Mouse (Mus musculus) liver, embryonic 16.5 days (tissue): ENCODE results near the gene Abhd8. TPM values are rescaled to one million over a fixed set of nuclear protein-coding genes. Genes with fewer than 3 reads are reported as not detected.
A peak's percentile ranks its signal among the peaks of the same experiment; 100 is the strongest.

Experiments
- ATAC-seq: fragments of 200-750 bp; cut with Nextera tagmentation; 2 replicates; pipeline ENCODE4 v1.8.0; 2017; ENCODE audit warnings: low read depth, mild to moderate bottlenecking, moderate number of reproducible peaks, moderate library complexity
- H3K27ac ChIP-seq: fragments of 300-500 bp; sonication (generic); 2 replicates; pipeline ENCODE4 v1.5.1; 2014; ENCODE audit warnings: mild to moderate bottlenecking, low read length
- H3K27me3 ChIP-seq: fragments of 300-500 bp; sonication (generic); 2 replicates; pipeline ENCODE4 v1.6.1; 2014; ENCODE audit warnings: low read depth, low read length, mixed read lengths; ENCODE audit not compliant: control insufficient read depth, insufficient read depth
- H3K36me3 ChIP-seq: fragments of 300-500 bp; sonication (generic); 2 replicates; pipeline ENCODE4 v1.6.1; 2014; ENCODE audit warnings: mild to moderate bottlenecking; ENCODE audit not compliant: control insufficient read depth, insufficient read depth
- H3K4me1 ChIP-seq: fragments of 300-500 bp; sonication (generic); 2 replicates; pipeline ENCODE4 v1.6.1; 2014; ENCODE audit warnings: low read depth, low read length, mixed read lengths; ENCODE audit not compliant: control insufficient read depth
- H3K4me2 ChIP-seq: fragments of 300-500 bp; sonication (generic); 2 replicates; pipeline ENCODE4 v1.6.1; 2014; ENCODE audit warnings: low read depth, low read length, mixed read lengths
- H3K4me3 ChIP-seq: fragments of 300-500 bp; sonication (generic); 2 replicates; pipeline ENCODE4 v1.5.1; 2014; ENCODE audit warnings: low read depth, mild to moderate bottlenecking, low read length
- H3K9ac ChIP-seq: fragments of 300-500 bp; sonication (generic); 2 replicates; pipeline ENCODE4 v1.6.1; 2014; ENCODE audit warnings: low read depth, low read length
- H3K9me3 ChIP-seq: fragments of 300-500 bp; sonication (generic); replicated peaks from 2 replicates; pipeline ENCODE4 v1.6.1; 2016; ENCODE audit warnings: low read length; ENCODE audit not compliant: control insufficient read depth
- WGBS: fragments of 180-500 bp; shearing (Covaris S2); extraction: QIAGEN DNeasy Blood & Tissue Kit; methylation state at CpG from one replicate; pipeline ENCODE4 v1.1.7; 2014; ENCODE audit not compliant: insufficient replicate concordance; 5-methylcytosine and 5-hydroxymethylcytosine counted together
- polyA plus RNA-seq: library from polyadenylated mRNA; unstranded; fragments of >200 nt; fragmentation: Nextera tagmentation; extraction: Ambion mirVana; gene quantifications from 2 replicates; pipeline ENCODE4 v1.2.1, GENCODE M21; 2015

Gene Abhd8
- polyA plus RNA-seq, 1 experiment from 2014 or later: 5.0 TPM

DNA sequence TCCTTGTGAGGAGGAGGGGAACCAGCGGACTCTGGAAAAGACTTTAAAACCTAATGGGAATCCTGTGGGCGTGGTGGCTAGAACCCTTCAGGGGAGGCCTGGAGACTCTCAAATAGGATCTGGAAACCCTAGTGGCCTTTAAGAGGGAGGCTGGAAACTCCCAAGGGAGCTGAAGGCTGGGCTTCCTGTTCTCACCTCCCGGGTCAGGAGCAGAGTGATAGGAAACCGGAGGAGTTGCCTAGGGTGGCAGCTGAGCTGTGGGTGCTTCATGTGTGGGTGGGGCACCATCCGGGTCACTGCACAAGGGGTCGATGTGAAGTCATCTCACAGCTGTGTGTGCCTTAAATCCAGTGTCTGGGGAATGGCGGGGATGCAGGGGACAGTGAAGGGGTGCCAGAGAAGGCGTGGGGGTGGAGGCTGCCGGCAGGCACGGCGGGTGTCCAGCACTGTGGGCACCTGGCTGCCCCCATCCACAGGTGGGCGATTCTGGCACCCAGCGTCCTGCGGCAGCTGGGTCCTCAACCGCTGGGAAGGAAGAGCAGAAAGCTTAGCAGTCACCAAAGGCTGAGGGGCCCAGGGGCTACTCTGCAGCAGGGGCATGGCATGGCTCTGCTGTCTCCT is 34.5 kb upstream of the Abhd8 start:
- H3K4me1 ChIP-seq: no peaks in the 10 kb centered on the region
- H3K9me3 ChIP-seq: no peaks in the 10 kb centered on the region
- H3K36me3 ChIP-seq: no peaks in the 10 kb centered on the region
- WGBS: 55% methylated on average over 15 of the region's 15 CpGs
- no peaks in the 10 kb centered on the region for H3K27me3 ChIP-seq
- no peak overlapping the region for H3K4me3 ChIP-seq
- no peak for ATAC-seq
- no peak overlapping the region for H3K9ac ChIP-seq
- H3K4me2 ChIP-seq: no peak overlapping the region
- H3K27ac ChIP-seq: peak overlapping the region; percentile 8; the same call in 1 of the 2 replicates

DNA sequence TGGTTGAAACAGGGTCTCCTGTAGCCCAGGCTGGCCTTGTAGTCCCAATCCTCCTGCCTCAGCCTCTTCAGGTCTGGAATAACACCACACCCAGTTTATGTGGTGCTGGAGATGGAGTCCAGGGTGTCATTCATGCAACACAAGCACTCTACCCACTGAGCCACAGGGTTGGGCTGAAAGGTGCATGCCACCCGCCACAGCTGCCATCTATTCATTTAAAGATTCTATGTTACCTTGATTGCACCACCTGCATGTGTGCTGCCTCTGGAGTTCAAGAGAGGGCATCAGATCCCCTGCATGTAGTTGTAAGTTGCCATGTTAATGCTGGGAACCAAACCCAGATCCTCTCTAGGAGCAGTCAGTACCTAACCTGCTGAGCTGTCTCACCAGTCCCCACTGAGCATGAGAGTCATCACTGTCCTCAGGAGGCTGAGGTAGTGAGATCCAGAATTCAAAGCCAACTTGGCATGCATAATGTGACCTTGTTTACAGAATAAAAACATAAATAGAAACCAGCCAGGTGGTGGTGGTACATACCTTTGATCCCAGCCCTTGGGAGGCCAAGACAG is 33.7 kb upstream of the Abhd8 start:
- Histone ChIP-seq H3K4me3 (no peak overlapping the region), H3K4me2 (no peak overlapping the region), H3K27ac (no peak overlapping the region), H3K9me3 (no peaks in the 10 kb centered on the region), H3K9ac (no peak overlapping the region), H3K4me1 (no peaks in the 10 kb centered on the region), H3K27me3 (no peaks in the 10 kb centered on the region), H3K36me3 (0 out of 2 replicates have a peak, but pooled peaks cover 4% of the 10 kb centered on the region)
- ATAC-seq: no peak
- 69% methylated on average over 1 of the region's 1 CpGs for WGBS

DNA sequence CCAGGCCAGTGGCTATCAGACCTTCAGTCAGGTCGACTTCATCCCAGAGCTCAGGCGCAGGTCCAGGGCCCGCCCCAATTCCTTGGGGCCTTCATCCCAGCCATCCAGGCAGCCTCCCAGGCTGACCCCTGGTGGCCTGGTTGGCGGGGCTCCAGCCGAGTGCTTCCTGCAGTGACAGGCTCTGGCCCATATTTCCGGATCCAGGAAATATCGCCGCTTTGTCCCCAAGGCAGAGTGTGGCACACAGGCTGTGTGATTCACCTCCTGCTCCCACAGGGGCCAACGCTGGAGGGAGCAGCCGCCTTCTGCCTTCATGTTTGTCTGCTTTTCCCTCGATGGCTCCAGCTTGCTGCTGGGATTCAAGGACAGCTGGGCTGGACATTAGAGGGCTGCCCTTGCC is 33.0 kb upstream of the Abhd8 start:
- no peak overlapping the region for H3K4me3 ChIP-seq
- no peak overlapping the region for H3K9ac ChIP-seq
- no peaks in the 10 kb centered on the region for H3K27me3 ChIP-seq
- no peaks in the 10 kb centered on the region for H3K4me1 ChIP-seq
- ATAC-seq: 0 out of 2 replicates have a peak, but pooled peaks have one; percentile 35
- no peak overlapping the region for H3K27ac ChIP-seq
- H3K4me2 ChIP-seq: no peak overlapping the region
- 0 out of 2 replicates have a peak, but pooled peaks cover 5% of the 10 kb centered on the region for H3K36me3 ChIP-seq
- WGBS: 51% methylated on average over 11 of the region's 11 CpGs
- H3K9me3 ChIP-seq: no peaks in the 10 kb centered on the region

DNA sequence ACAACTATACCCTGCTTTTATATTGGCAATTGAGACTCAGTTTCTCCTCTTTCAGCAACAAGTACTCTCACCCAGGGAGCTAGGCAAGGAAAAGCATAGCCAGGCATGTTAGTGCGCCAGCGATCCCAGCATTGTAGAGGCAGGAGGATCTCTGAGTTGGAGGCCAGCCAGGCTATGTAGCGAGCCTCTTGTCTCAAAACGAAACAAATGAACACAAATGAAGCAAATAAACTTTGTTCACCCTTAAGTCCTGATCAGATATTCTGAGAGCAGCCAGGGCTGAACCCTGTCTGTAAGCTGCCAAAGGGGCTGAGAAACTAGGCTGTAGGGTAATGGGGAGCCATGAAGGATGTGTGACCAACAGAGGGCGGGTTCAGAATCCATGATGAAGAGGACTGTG is 32.4 kb upstream of the Abhd8 start:
- Histone ChIP-seq H3K9me3 (no peaks in the 10 kb centered on the region), H3K27me3 (no peaks in the 10 kb centered on the region), H3K27ac (no peak overlapping the region), H3K4me1 (no peaks in the 10 kb centered on the region), H3K36me3 (peaks cover 5% of the 10 kb centered on the region; the same call in 1 of the 2 replicates), H3K9ac (no peak overlapping the region), H3K4me3 (no peak overlapping the region), H3K4me2 (no peak overlapping the region)
- ATAC-seq: no peak
- WGBS: 74% methylated on average over 5 of the region's 5 CpGs

DNA sequence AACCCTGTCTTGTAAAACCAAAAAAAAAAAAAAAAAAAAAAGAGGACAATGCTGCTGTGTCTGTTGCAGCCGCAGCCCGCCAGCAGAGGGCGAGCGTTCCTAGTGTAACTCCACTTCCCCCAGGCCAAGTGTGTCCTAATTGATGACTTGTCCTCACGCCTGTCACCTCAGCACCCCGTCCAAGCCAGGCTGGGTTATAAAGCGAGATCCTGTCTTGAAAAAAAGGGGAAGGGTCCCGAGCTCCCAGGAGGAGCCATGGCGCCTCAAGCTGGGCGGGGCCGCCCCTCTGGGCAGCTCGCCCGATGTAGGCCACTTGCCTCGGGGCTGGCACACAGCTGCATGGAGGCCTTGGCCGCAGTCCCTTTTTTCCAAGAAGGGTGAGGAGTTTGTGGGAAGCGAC is 31.6 kb upstream of the Abhd8 start:
- Histone ChIP-seq H3K27me3 (no peaks in the 10 kb centered on the region), H3K4me2 (no peak overlapping the region), H3K27ac (no peak overlapping the region), H3K9me3 (no peaks in the 10 kb centered on the region), H3K4me1 (no peaks in the 10 kb centered on the region), H3K4me3 (no peak overlapping the region), H3K36me3 (peaks cover 5% of the 10 kb centered on the region; the same call in 1 of the 2 replicates), H3K9ac (no peak overlapping the region)
- 22% methylated on average over 16 of the region's 16 CpGs for WGBS
- peak; percentile 43; the same call in 1 of the 2 replicates for ATAC-seq

DNA sequence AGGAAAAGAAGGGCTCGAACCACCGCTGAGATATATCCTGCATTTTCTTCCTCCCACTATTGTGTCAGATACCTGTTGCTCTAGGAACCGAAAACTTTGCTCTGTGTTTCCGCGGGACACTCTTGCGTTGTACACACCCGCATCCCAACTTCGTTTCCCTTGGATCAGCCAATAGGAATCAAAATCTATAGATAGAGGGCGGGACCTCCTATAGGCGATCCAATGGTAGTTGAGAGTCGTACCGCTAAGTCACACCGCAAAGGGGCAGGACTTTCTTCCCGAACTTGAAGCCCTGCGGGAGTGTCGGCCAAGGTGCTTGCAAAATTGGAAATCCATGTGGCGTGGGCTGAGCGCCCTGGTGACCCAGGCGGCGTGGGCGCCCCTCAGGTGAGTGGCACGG is 25.0 kb upstream of the Abhd8 start:
- peak overlapping the region; percentile 99 for H3K4me2 ChIP-seq
- H3K9me3 ChIP-seq: no peaks in the 10 kb centered on the region
- H3K27me3 ChIP-seq: no peaks in the 10 kb centered on the region
- H3K36me3 ChIP-seq: peaks cover 5% of the 10 kb centered on the region; the same call in 1 of the 2 replicates
- peak overlapping the region; percentile 81 for H3K4me3 ChIP-seq
- ATAC-seq: peak; percentile 93
- peak overlapping the region; percentile 79 for H3K9ac ChIP-seq
- peak overlapping the region; percentile 82 for H3K27ac ChIP-seq
- H3K4me1 ChIP-seq: peaks cover 23% of the 10 kb centered on the region
- under 1% methylated on average over 22 of the region's 22 CpGs for WGBS

DNA sequence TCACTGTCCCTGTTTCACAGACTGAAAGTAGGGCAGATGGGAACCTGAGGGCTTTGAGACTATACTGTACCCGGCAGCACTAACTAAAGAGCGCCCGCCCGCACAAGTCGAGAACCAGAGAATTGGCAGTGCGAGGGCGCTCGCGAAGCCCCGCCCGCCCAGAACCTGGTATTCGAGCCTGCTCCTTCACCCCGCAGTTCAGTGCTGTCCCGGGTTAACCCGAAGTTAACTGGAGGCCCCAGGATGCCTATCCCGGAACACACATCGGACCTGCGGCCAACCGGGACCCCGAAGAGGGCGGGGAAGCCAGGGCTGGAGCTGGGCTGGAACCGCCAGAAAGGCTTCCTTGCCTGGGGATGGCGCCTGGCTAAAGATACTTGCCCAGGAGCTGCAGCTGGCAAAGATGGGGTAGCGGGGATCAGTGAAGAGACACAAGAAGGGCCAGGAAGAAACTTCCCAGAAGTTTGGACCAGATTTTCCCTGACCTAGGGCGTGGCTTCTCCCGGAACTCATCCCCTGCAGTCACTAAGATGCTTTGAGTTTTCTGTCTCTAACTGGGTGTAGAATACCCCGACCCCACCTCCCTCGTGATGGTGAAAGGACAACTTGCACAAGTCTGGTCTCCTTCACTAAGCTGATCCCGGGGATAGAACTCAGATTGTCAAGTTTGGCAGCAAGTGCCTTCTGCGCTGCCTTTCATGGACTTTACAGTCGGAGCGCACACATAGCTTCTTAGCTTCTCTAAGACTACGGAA is 24.4 kb upstream of the Abhd8 start, which contains the start of gene Gtpbp3:
TSS of gene Gtpbp3 (plus strand) at position 413 of the 755 bp plus-strand sequence.
- Histone ChIP-seq H3K36me3 (peaks cover 5% of the 10 kb centered on the region; the same call in 1 of the 2 replicates), H3K9ac (peak within 1 kb of the TSS; percentile 79), H3K27ac (peak within 1 kb of the TSS; percentile 82), H3K9me3 (no peaks in the 10 kb centered on the region), H3K4me2 (peak within 1 kb of the TSS; percentile 99), H3K4me3 (peak within 1 kb of the TSS; percentile 81), H3K27me3 (no peaks in the 10 kb centered on the region), H3K4me1 (peaks cover 23% of the 10 kb centered on the region)
- peak; percentile 33; the same call in 1 of the 2 replicates for ATAC-seq
- WGBS: under 1% methylated on average over 33 of the region's 33 CpGs

DNA sequence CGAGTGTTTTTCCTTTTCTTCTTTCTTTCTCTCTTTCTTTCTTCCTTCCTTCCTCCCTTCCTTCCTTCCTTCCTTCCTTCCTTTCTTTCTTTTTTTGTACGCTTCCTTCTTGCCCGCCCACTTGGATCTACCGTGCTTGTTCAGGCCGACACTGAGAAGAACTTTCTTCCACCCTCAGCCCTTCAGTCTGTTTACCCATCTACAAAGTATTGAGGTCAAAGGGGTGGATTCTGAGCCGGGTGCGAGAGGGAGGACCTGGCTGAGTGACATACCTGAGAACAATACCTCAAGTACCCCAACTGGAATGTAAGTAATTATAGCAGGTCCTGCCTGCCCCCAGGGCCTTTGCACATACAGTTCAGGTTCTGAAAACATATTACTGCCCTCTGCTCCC is 22.7 kb upstream of the Abhd8 start:
- no peaks in the 10 kb centered on the region for H3K9me3 ChIP-seq
- no peak overlapping the region for H3K9ac ChIP-seq
- no peak overlapping the region for H3K27ac ChIP-seq
- ATAC-seq: no peak
- H3K27me3 ChIP-seq: no peaks in the 10 kb centered on the region
- 21% methylated on average over 7 of the region's 7 CpGs for WGBS
- no peaks in the 10 kb centered on the region; the same call in 1 of the 2 replicates for H3K36me3 ChIP-seq
- H3K4me3 ChIP-seq: no peak overlapping the region; the same call in 1 of the 2 replicates
- H3K4me1 ChIP-seq: peaks cover 23% of the 10 kb centered on the region
- H3K4me2 ChIP-seq: peak overlapping the region; percentile 86
